Mouse (Mus musculus) CH12.LX (cell line): ENCODE measurements around the gene Rfpl4.

Experiments
- CHD2 ChIP-seq: IDR thresholded peaks from 2 replicates; pipeline ENCODE4 v1.6.1; 2011; ENCODE audit warnings: low read length, improper control_type of control experiment
- CTCF ChIP-seq, 2 experiments: IDR thresholded peaks in 1 of 2; conservative IDR thresholded peaks in 1 of 2; 2 replicates each; pipeline ENCODE4 v1.5.1; 2011 to 2012; ENCODE audit warnings: low read depth in 2 of 2, low read length in 2 of 2, improper control_type of control experiment in 1 of 2, inconsistent platforms in 1 of 2, mild to moderate bottlenecking in 1 of 2, moderate library complexity in 1 of 2
- EP300 ChIP-seq: IDR thresholded peaks from 2 replicates; pipeline ENCODE4 v1.6.1; 2011; ENCODE audit warnings: low read length, improper control_type of control experiment
- HCFC1 ChIP-seq: IDR thresholded peaks from 2 replicates; pipeline ENCODE4 v1.6.1; 2012; ENCODE audit warnings: low read depth, mild to moderate bottlenecking, inconsistent platforms, low read length, improper control_type of control experiment
- MAFK ChIP-seq: IDR thresholded peaks from 2 replicates; pipeline ENCODE4 v1.6.1; 2011; ENCODE audit warnings: low read length, improper control_type of control experiment; ENCODE audit not compliant: insufficient replicate concordance
- MXI1 ChIP-seq: IDR thresholded peaks from 2 replicates; pipeline ENCODE4 v1.6.1; 2011; ENCODE audit warnings: mild to moderate bottlenecking, low read depth, low read length, improper control_type of control experiment
- MYC ChIP-seq: IDR thresholded peaks from 2 replicates; pipeline ENCODE4 v1.6.1; 2011; ENCODE audit warnings: low read depth, mild to moderate bottlenecking, improper control_type of control experiment, low read length
- NELFE ChIP-seq: IDR thresholded peaks from 2 replicates; pipeline ENCODE4 v1.6.1; 2011; ENCODE audit warnings: low read depth, low read length, improper control_type of control experiment
- POLR2A ChIP-seq: IDR thresholded peaks from 2 replicates; pipeline ENCODE4 v1.6.1; 2011; ENCODE audit warnings: low read depth, mild to moderate bottlenecking, improper control_type of control experiment, low read length
- SIN3A ChIP-seq: IDR thresholded peaks from 2 replicates; pipeline ENCODE4 v1.6.1; 2012; ENCODE audit warnings: low read length, improper control_type of control experiment, inconsistent platforms

- no peak for TF ChIP-seq EP300
- no peak; the same call in 1 of the 2 replicates for TF ChIP-seq SIN3A
- TF ChIP-seq CTCF (conservative IDR thresholded peaks at IDR 0.05 in 1 of 2, IDR thresholded peaks at IDR 0.05 in 1 of 2; ENCODE audit: low read depth in 2 of 2, low read length in 2 of 2) = no peak
- peak; percentile 73 for TF ChIP-seq NELFE
- no peak for TF ChIP-seq CHD2
- no peak for TF ChIP-seq MYC
- no peak for TF ChIP-seq MAFK
- TF ChIP-seq HCFC1 = no peak
- TF ChIP-seq POLR2A = peak; percentile 72
- TF ChIP-seq MXI1 = no peak
Observed at GRCm38 (mm10) chr7:5061774-5062359, 54.9 kb downstream of the Rfpl4 start, which contains the start of gene U2af2.
